Mouse (Mus musculus): ENCODE measurements at regions not wholly inside any gene's neighbourhood (a gene's known extent, or its start where the extent isn't known, plus 50 kb on each side); places are given as distances from the start of the nearest gene placed in this dataset.
A peak's percentile ranks its signal among the peaks of the same experiment; 100 is the strongest.

DNA sequence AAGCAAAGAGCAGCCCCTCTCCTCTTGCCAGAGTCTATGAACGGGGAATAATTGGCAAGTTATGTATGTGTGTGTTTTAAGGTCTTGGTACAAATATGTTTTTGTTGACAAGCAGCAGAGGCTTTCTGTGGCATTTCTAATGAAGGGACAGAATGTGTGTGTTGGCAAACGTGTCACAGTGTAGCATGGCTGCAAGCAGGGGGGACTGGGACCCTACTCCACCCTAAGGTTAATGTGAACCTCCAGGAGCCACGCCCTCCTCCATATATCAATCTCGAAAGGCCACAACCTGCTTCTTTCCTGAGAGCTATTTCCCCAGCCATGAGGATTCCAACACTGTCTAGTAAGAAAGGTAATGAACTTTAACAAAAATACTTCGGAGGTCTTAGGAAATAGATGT, 209.8 kb downstream of the Clic5 start:
- peak; percentile 56 for ATAC-seq
- no peaks in the 10 kb centered on the region for H3K9me3 ChIP-seq (ENCODE audit: control insufficient read depth, low read length)
- no peak overlapping the region for H3K4me3 ChIP-seq (ENCODE audit: low read length)
- H3K4me1 ChIP-seq (ENCODE audit: control insufficient read depth, insufficient read depth, low read depth, low read length), result peaks cover 4% of the 10 kb centered on the region
- H3K27me3 ChIP-seq (replicated peaks; ENCODE audit: control insufficient read depth, insufficient read depth, low read length), result peaks cover 5% of the 10 kb centered on the region; the same call in 1 of the 2 replicates
- 40% methylated on average over 5 of the region's 5 CpGs for WGBS
- H3K9ac ChIP-seq (ENCODE audit: low read depth, low read length), result no peak overlapping the region
- H3K4me2 ChIP-seq (ENCODE audit: low read length), result no peak overlapping the region
- H3K27ac ChIP-seq (ENCODE audit: low read depth, low read length), result no peak overlapping the region
- no peaks in the 10 kb centered on the region for H3K36me3 ChIP-seq (ENCODE audit: control insufficient read depth, insufficient read depth, low read length)

DNA sequence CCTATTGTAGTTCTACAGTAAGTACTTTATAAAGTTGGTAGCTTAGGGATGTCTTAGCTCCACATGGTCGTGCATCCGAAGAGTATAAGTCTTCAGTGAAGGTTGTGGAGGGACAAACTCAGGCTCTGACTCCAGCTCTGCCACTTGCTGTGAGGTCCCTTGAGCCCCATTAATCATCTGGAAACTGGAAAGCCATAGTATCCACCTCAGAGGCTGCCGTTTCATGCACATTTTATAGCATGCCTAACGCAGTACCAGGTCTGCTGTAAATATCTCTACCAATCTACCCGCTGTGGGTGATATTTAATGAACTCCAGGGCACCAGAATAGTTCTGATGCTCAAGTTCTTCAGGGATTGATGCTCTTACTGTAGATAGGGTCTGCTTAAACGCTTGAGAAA, 216.5 kb downstream of the Clic5 start:
- Histone ChIP-seq H3K9me3 (ENCODE audit: control insufficient read depth, low read length) (no peaks in the 10 kb centered on the region), H3K27me3 (replicated peaks; ENCODE audit: control insufficient read depth, insufficient read depth, low read length) (peaks cover 7% of the 10 kb centered on the region), H3K27ac (ENCODE audit: low read depth, low read length) (no peak overlapping the region), H3K4me3 (ENCODE audit: low read length) (no peak overlapping the region), H3K9ac (ENCODE audit: low read depth, low read length) (no peak overlapping the region), H3K4me1 (ENCODE audit: control insufficient read depth, insufficient read depth, low read depth, low read length) (no peaks in the 10 kb centered on the region), H3K4me2 (ENCODE audit: low read length) (no peak overlapping the region), H3K36me3 (ENCODE audit: control insufficient read depth, insufficient read depth, low read length) (no peaks in the 10 kb centered on the region)
- WGBS, result 86% methylated on average over 6 of the region's 6 CpGs
- ATAC-seq, result no peak

DNA sequence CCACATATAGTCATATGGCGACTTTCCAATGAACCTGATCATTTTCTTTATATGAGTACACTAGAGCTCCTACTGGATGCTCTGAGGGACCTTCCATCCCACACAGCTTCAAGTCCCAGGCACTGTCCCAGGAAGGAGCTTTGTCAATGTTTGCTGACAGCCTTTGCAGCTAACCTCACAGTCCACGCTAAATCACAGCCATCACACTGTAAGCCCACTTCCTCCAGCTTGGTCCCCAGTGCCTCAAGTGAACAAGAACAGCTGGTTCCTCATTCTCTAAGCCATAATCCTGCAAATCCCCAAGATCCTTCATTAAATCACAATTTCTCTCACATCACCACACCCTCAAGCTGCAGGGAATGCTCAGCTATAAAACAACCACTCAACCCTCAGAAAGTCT, 222.6 kb downstream of the Clic5 start:
- H3K9ac ChIP-seq (ENCODE audit: low read depth, low read length), result no peak overlapping the region
- H3K4me1 ChIP-seq (ENCODE audit: control insufficient read depth, insufficient read depth, low read depth, low read length), result no peaks in the 10 kb centered on the region
- no peaks in the 10 kb centered on the region for H3K9me3 ChIP-seq (ENCODE audit: control insufficient read depth, low read length)
- WGBS, result 67% methylated on average over 2 of the region's 2 CpGs
- no peak overlapping the region for H3K4me3 ChIP-seq (ENCODE audit: low read length)
- ATAC-seq, result no peak
- H3K4me2 ChIP-seq (ENCODE audit: low read length), result no peak overlapping the region
- no peaks in the 10 kb centered on the region for H3K36me3 ChIP-seq (ENCODE audit: control insufficient read depth, insufficient read depth, low read length)
- H3K27me3 ChIP-seq (replicated peaks; ENCODE audit: control insufficient read depth, insufficient read depth, low read length), result peaks cover 2% of the 10 kb centered on the region; the same call in 1 of the 2 replicates
- no peak overlapping the region for H3K27ac ChIP-seq (ENCODE audit: low read depth, low read length)

DNA sequence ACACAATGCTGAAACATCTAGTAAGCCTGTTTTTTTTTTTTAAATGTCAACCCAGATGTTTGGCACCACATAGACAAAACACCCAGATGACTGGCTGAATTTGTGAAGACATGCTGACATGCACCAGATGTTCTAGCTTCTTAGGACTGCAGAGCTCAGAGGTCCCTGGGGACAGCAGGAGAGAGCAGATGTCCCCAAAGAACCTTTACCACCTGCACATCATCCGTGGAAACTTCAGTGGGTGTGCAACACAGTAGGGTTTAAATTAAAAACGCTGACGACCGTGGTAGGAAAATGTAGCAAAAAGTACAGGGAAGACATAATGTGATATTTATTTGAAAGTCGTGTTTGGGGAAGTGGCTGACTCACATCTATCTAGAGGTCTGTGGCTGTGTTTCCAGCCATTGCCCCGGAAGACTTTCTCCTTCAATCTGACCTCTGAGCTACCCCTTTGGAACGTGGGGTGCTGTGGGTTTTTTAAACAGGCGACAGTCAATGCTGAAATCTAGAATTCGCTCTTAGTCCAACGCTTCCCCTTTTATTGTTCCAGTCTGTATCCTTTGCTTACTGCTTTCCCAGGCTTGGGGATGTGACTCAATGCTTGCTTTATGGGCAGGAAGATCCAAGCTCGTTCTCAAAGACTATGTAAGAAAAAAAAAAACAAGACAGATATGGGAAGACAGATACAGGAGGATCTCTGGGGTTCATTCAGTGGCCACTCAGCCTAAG, 230.5 kb downstream of the Clic5 start:
- no peak overlapping the region for H3K27ac ChIP-seq (ENCODE audit: low read depth, low read length)
- H3K4me2 ChIP-seq (ENCODE audit: low read length), result no peak overlapping the region
- 74% methylated on average over 11 of the region's 11 CpGs for WGBS
- H3K4me3 ChIP-seq (ENCODE audit: low read length), result no peak overlapping the region
- no peak for ATAC-seq
- no peaks in the 10 kb centered on the region for H3K36me3 ChIP-seq (ENCODE audit: control insufficient read depth, insufficient read depth, low read length)
- H3K9me3 ChIP-seq (ENCODE audit: control insufficient read depth, low read length), result no peaks in the 10 kb centered on the region
- no peaks in the 10 kb centered on the region for H3K4me1 ChIP-seq (ENCODE audit: control insufficient read depth, insufficient read depth, low read depth, low read length)
- H3K9ac ChIP-seq (ENCODE audit: low read depth, low read length), result no peak overlapping the region
- no peaks in the 10 kb centered on the region for H3K27me3 ChIP-seq (replicated peaks; ENCODE audit: control insufficient read depth, insufficient read depth, low read length)

DNA sequence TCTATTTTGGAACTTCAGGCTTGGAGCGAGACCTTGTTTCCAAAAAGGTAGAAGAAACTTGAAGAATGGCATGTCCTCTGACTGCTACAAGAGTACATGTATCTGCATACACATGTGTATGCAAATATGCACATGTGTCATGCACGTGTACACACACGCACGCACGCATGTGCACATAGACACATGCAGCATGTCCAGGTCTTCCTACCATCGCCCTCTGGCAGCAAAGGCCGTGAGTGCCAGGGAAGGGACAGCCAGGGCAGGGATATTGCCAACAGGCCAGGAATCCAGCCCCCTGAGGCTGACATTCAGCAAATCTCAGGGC, 231.0 kb downstream of the Clic5 start:
- Histone ChIP-seq H3K4me3 (ENCODE audit: low read length) (no peak overlapping the region), H3K27me3 (replicated peaks; ENCODE audit: control insufficient read depth, insufficient read depth, low read length) (no peaks in the 10 kb centered on the region), H3K9ac (ENCODE audit: low read depth, low read length) (no peak overlapping the region), H3K9me3 (ENCODE audit: control insufficient read depth, low read length) (no peaks in the 10 kb centered on the region), H3K36me3 (ENCODE audit: control insufficient read depth, insufficient read depth, low read length) (no peaks in the 10 kb centered on the region), H3K27ac (ENCODE audit: low read depth, low read length) (no peak overlapping the region), H3K4me2 (ENCODE audit: low read length) (no peak overlapping the region), H3K4me1 (ENCODE audit: control insufficient read depth, insufficient read depth, low read depth, low read length) (no peaks in the 10 kb centered on the region)
- 91% methylated on average over 7 of the region's 7 CpGs for WGBS
- ATAC-seq, result no peak

DNA sequence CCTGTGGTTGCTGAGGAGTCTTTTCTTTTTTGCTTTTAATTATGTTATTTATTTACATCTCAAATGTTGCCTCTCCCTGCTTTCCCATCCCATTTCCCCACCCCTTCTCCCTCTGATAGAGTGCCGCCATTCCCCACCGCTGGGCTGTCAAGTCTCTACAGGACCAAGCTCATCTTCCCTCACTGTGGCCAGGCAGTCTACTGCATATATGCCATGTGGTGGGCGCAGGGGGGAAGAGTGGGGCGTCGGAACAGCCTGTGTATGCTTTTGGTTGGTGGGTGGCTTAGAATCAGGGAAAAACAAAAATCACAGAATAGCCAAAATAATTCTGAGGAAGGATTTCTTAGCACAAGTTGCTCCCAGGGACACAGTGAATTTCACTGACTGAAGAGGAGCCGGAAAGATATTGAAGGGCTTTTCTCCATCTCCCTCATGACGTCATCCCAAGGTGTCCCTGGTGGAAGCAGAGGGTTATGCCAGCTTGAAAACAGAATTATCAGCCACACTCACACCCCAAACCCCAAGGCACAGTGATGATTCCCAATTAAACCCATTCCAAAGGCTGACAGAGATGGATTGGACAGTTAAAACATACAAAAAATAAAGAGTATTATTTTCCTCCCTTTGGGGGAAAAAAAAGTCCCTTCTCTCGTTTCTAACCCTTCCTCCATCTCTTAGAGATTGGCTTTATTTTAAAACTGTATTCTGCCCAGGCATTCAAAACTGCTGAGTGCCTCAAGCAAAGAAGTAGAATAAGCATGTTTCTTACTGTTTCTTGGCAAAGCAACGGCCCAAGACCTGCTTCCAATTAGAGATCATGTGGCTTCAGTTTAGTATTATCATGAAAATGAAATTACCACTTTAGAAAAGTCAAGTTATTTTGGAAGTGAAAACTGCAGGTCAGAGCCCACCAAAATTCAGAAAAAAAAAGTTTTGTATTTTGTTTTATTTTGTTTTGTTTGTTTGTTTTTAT, 232.0 kb downstream of the Clic5 start:
- H3K4me1 ChIP-seq (ENCODE audit: control insufficient read depth, insufficient read depth, low read depth, low read length), result no peaks in the 10 kb centered on the region
- no peak overlapping the region for H3K4me2 ChIP-seq (ENCODE audit: low read length)
- no peak overlapping the region for H3K27ac ChIP-seq (ENCODE audit: low read depth, low read length)
- H3K27me3 ChIP-seq (replicated peaks; ENCODE audit: control insufficient read depth, insufficient read depth, low read length), result no peaks in the 10 kb centered on the region
- H3K36me3 ChIP-seq (ENCODE audit: control insufficient read depth, insufficient read depth, low read length), result no peaks in the 10 kb centered on the region
- H3K9ac ChIP-seq (ENCODE audit: low read depth, low read length), result no peak overlapping the region
- no peak for ATAC-seq
- H3K4me3 ChIP-seq (ENCODE audit: low read length), result no peak overlapping the region
- WGBS, result 71% methylated on average over 9 of the region's 9 CpGs
- H3K9me3 ChIP-seq (ENCODE audit: control insufficient read depth, low read length), result no peaks in the 10 kb centered on the region

DNA sequence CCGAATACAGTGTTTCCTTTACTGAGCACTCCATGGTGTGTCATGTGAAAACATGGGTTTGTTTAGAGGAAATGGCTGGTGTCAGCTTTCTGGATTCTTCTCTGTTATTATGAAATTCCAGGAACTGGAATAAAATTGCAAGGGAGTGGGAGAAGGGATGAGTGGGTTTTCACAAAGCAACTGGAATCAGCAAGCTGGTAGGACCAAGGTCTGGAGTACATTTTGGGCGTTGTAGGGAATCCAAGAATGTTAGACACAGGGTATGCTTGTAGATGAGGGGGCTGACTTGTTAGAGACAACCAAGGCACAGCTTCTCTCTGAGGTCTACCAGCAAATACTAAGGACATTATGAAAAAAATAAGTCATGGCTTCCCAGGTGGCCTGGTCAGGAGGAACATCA, 233.8 kb downstream of the Clic5 start:
- H3K36me3 ChIP-seq (ENCODE audit: control insufficient read depth, insufficient read depth, low read length), result no peaks in the 10 kb centered on the region
- no peak overlapping the region for H3K27ac ChIP-seq (ENCODE audit: low read depth, low read length)
- ATAC-seq, result no peak
- H3K4me3 ChIP-seq (ENCODE audit: low read length), result no peak overlapping the region
- no peak overlapping the region for H3K9ac ChIP-seq (ENCODE audit: low read depth, low read length)
- no peaks in the 10 kb centered on the region for H3K27me3 ChIP-seq (replicated peaks; ENCODE audit: control insufficient read depth, insufficient read depth, low read length)
- no peak overlapping the region for H3K4me2 ChIP-seq (ENCODE audit: low read length)
- WGBS, result 87% methylated on average over 2 of the region's 2 CpGs
- H3K4me1 ChIP-seq (ENCODE audit: control insufficient read depth, insufficient read depth, low read depth, low read length), result 0 out of 2 replicates have a peak, but pooled peaks cover 2% of the 10 kb centered on the region
- no peaks in the 10 kb centered on the region for H3K9me3 ChIP-seq (ENCODE audit: control insufficient read depth, low read length)

DNA sequence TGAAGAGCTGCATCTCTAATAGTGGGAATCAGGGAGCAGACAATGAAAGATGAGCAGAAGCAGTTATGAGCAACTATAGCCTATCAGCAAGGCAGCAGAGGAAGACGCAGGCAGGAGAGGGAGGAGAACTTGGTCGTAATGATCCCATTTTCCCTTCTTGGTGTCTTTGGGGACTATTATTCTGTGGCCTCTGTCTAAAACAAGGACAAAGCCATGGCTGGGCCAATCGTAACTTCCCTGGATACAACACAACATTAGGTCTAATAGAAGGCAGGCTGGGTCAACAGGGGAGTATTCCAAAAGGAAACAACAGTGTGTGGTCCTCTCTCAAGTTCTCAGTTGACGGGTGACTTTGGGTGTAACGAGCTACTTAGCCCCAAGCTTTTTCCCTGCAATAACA, 234.5 kb downstream of the Clic5 start:
- Histone ChIP-seq H3K36me3 (ENCODE audit: control insufficient read depth, insufficient read depth, low read length) (no peaks in the 10 kb centered on the region), H3K27me3 (replicated peaks; ENCODE audit: control insufficient read depth, insufficient read depth, low read length) (no peaks in the 10 kb centered on the region), H3K4me3 (ENCODE audit: low read length) (no peak overlapping the region), H3K9ac (ENCODE audit: low read depth, low read length) (no peak overlapping the region), H3K4me1 (ENCODE audit: control insufficient read depth, insufficient read depth, low read depth, low read length) (0 out of 2 replicates have a peak, but pooled peaks cover 2% of the 10 kb centered on the region), H3K27ac (ENCODE audit: low read depth, low read length) (no peak overlapping the region), H3K9me3 (ENCODE audit: control insufficient read depth, low read length) (no peaks in the 10 kb centered on the region), H3K4me2 (ENCODE audit: low read length) (no peak overlapping the region)
- no peak for ATAC-seq
- WGBS, result 85% methylated on average over 5 of the region's 5 CpGs

DNA sequence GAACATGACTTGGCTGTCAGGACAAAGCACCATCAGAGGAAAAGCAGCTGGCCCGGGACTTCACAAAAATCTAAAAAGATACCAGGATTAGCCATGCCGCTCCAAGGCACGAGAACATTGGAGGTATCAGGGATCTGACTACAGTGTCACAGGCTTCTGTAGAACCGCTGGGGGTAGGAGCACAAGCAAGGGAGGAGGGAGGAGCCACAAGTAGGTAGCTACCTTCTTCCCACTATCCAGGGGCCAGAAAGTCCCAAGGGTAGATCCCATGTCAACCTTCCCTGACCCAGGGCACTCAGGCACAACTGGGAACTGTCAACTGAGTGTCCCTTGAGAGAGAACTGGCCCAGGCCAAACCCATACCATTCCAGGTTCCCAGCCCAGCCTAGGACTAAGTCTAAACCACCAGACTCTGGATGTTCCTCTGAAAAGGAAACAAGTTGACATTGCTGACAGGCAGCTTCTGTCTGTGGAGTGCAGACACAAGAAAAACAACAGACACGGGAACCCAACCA, 235.1 kb downstream of the Clic5 start:
- H3K36me3 ChIP-seq (ENCODE audit: control insufficient read depth, insufficient read depth, low read length), result no peaks in the 10 kb centered on the region
- H3K27ac ChIP-seq (ENCODE audit: low read depth, low read length), result no peak overlapping the region
- no peaks in the 10 kb centered on the region for H3K9me3 ChIP-seq (ENCODE audit: control insufficient read depth, low read length)

More for the DNA sequence above, 235.1 kb downstream of the Clic5 start:
- H3K4me1 ChIP-seq (ENCODE audit: control insufficient read depth, insufficient read depth, low read depth, low read length), result 0 out of 2 replicates have a peak, but pooled peaks cover 2% of the 10 kb centered on the region
- H3K9ac ChIP-seq (ENCODE audit: low read depth, low read length), result no peak overlapping the region
- no peak overlapping the region for H3K4me2 ChIP-seq (ENCODE audit: low read length)
- H3K27me3 ChIP-seq (replicated peaks; ENCODE audit: control insufficient read depth, insufficient read depth, low read length), result no peaks in the 10 kb centered on the region
- no peak for ATAC-seq
- 90% methylated on average over 5 of the region's 5 CpGs for WGBS
- no peak overlapping the region for H3K4me3 ChIP-seq (ENCODE audit: low read length)

Data from hindbrain, embryonic 16.5 days (tissue).